Mouse (Mus musculus) embryonic facial prominence, embryonic 12.5 days (tissue): ENCODE data around the gene Rpa3. TPM values are rescaled to one million over a fixed set of nuclear protein-coding genes. Genes with fewer than 3 reads are reported as not detected.

ENCODE experiments used
- ATAC-seq: fragments of 200-750 bp; cut with Nextera tagmentation; 2 replicates; pipeline ENCODE4 v1.8.0; 2017; ENCODE audit not compliant: insufficient number of reproducible peaks, insufficient read depth, low FRiP score, low TSS enrichment
- H3K27ac ChIP-seq: fragments of 300-500 bp; sonication (generic); 2 replicates; pipeline ENCODE4 v1.5.1; 2016; ENCODE audit warnings: mild to moderate bottlenecking
- H3K27me3 ChIP-seq: fragments of 300-500 bp; sonication (generic); 2 replicates; pipeline ENCODE4 v1.6.1; 2016; ENCODE audit warnings: mild to moderate bottlenecking, moderate library complexity
- H3K36me3 ChIP-seq: fragments of 300-500 bp; sonication (generic); 2 replicates; pipeline ENCODE4 v1.6.1; 2016; ENCODE audit warnings: mild to moderate bottlenecking
- H3K4me1 ChIP-seq: fragments of 300-500 bp; sonication (generic); 2 replicates; pipeline ENCODE4 v1.6.1; 2016
- H3K4me2 ChIP-seq: fragments of 300-500 bp; sonication (generic); replicated peaks from 2 replicates; pipeline ENCODE4 v1.6.1; 2016; ENCODE audit warnings: mild to moderate bottlenecking, moderate library complexity
- H3K4me3 ChIP-seq: fragments of 300-500 bp; sonication (generic); 2 replicates; pipeline ENCODE4 v1.5.1; 2016; ENCODE audit warnings: mild to moderate bottlenecking
- H3K9ac ChIP-seq: fragments of 300-500 bp; sonication (generic); 2 replicates; pipeline ENCODE4 v1.6.1; 2016; ENCODE audit warnings: mild to moderate bottlenecking, moderate library complexity
- H3K9me3 ChIP-seq: fragments of 300-500 bp; sonication (generic); 2 replicates; pipeline ENCODE4 v1.6.1; 2016; ENCODE audit warnings: mild to moderate bottlenecking, moderate library complexity
- WGBS: fragments of 180-500 bp; shearing (Covaris S2); methylation state at CpG from one replicate; pipeline ENCODE4 v1.1.7; 2016; 5-methylcytosine and 5-hydroxymethylcytosine counted together
- polyA plus RNA-seq: library from polyadenylated mRNA; unstranded; fragments of >200 nt; fragmentation: Nextera tagmentation; extraction: Ambion mirVana; gene quantifications from 2 replicates; pipeline ENCODE4 v1.2.1, GENCODE M21; 2016

Rpa3 gene
- polyA plus RNA-seq, 1 experiment from 2014 or later, result 179 TPM

DNA sequence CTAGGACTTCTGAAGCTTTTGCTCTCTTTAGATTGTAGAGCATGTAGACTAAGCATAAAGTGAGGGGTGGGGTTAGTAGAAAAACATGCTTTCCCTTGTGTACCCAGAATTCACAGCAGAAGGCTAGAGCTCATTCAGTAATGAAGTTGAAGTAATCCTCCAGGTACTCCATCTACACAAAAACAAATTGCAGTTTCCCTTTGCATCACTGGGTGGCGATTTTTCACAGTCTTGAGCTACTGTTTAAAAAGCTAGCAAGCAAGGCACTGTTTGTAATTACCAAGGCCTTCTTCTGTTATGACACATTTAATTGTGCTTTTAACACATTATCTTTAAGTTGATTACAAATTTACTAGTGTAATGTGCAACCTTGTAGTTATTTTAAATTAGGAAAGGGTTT is 16.1 kb upstream of the Rpa3 start:
- Histone ChIP-seq H3K27ac (no peak overlapping the region), H3K36me3 (no peaks in the 10 kb centered on the region), H3K9ac (no peak overlapping the region), H3K4me2 (no peak overlapping the region), H3K4me1 (no peaks in the 10 kb centered on the region), H3K9me3 (no peaks in the 10 kb centered on the region), H3K27me3 (no peaks in the 10 kb centered on the region), H3K4me3 (no peak overlapping the region)
- 10% methylated on average over 1 of the region's 1 CpGs for WGBS
- no peak for ATAC-seq

DNA sequence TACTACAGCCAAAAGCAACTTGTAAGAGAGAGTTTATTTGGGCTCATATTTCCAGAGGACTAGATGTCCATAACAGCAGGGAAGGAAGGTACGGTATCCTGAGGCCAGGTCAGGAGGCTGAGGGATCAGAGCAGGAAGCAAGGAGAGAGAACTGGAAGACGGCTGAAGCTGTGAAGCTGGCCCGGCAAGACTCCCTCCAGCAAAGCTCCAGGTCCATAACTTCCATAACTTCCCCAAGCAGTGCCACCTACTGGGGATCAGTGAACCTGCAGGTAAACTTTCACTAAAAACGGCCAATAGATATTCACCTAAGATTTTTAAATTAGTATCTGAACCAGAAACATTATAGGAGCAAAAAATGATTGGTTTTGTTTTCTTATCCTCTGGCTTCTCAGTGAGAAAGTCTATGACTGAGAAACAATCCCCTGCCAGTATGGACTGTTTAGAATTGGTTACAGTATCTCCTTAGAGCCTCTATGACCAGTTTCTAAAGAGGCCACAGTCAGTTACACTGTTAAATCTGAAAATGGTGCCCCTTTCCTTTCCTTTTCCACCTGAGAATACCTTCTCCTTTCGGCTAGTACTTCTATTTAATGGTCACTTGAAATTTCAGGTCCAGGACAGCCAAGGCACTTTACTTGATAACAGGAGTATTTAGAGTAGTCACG is 15.5 kb upstream of the Rpa3 start:
- WGBS, result 34% methylated on average over 6 of the region's 6 CpGs
- no peak overlapping the region for H3K9ac ChIP-seq
- no peak overlapping the region for H3K27ac ChIP-seq
- no peak overlapping the region for H3K4me3 ChIP-seq
- H3K27me3 ChIP-seq, result no peaks in the 10 kb centered on the region
- H3K4me1 ChIP-seq, result no peaks in the 10 kb centered on the region
- H3K4me2 ChIP-seq, result no peak overlapping the region
- H3K9me3 ChIP-seq, result no peaks in the 10 kb centered on the region
- H3K36me3 ChIP-seq, result no peaks in the 10 kb centered on the region
- ATAC-seq, result no peak

DNA sequence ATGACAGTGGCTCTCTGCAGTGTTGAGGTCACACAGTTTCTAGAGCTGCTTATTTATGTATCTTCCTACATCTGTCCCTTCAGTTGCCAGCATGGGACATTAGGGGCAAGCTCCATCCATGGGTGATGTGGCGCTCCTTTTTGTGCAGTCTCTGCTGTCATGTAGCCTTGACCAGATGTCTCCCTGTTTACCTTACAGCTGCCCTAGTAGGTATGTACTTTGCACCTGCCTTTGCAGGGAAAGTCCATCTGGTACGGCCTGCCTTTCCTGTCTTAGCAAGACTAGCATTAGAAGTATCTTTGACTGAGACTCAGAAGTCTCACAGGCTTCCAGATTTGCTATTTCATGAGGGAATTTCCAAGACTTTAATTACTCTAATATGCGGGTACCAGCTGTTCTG is 12.1 kb upstream of the Rpa3 start:
- no peaks in the 10 kb centered on the region for H3K9me3 ChIP-seq
- H3K4me1 ChIP-seq, result no peaks in the 10 kb centered on the region
- WGBS, result 88% methylated on average over 3 of the region's 3 CpGs

DNA sequence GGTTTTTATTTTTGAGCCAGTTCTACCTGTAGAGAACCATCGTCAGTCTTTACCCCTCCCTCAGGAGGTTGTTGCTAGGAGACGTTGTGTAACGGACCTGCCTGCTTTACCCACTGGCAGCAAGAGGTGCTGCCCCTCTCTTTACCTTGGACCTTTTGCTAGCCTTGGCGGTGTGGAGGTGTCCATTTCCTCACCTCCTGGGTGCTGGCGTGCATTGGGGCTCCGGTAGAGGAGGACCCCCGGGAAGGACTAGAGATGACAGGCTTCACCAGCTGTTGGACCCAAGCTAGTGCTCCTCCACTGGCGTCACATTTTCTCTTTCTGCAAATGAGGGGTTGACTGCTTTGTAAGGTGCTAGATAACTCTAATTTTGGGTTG is 683 bp upstream of the Rpa3 start:
- H3K4me2 ChIP-seq, result peak overlapping the region; percentile 71
- WGBS, result 0% methylated on average over 8 of the region's 8 CpGs
- peaks cover 9% of the 10 kb centered on the region; the same call in 1 of the 2 replicates for H3K36me3 ChIP-seq
- H3K4me3 ChIP-seq, result peak overlapping the region; percentile 65
- H3K27me3 ChIP-seq, result no peaks in the 10 kb centered on the region
- peak; percentile 18; the same call in 1 of the 2 replicates for ATAC-seq
- H3K9ac ChIP-seq, result peak overlapping the region; percentile 64
- H3K4me1 ChIP-seq, result 0 out of 2 replicates have a peak, but pooled peaks cover 3% of the 10 kb centered on the region
- H3K27ac ChIP-seq, result no peak overlapping the region; the same call in 1 of the 2 replicates
- H3K9me3 ChIP-seq, result no peaks in the 10 kb centered on the region

More for the DNA sequence above, 12.1 kb upstream of the Rpa3 start:
- H3K27me3 ChIP-seq, result no peaks in the 10 kb centered on the region
- H3K4me2 ChIP-seq, result no peak overlapping the region
- no peak overlapping the region for H3K9ac ChIP-seq
- H3K27ac ChIP-seq, result no peak overlapping the region
- no peak overlapping the region for H3K4me3 ChIP-seq
- no peak for ATAC-seq
- no peaks in the 10 kb centered on the region for H3K36me3 ChIP-seq

DNA sequence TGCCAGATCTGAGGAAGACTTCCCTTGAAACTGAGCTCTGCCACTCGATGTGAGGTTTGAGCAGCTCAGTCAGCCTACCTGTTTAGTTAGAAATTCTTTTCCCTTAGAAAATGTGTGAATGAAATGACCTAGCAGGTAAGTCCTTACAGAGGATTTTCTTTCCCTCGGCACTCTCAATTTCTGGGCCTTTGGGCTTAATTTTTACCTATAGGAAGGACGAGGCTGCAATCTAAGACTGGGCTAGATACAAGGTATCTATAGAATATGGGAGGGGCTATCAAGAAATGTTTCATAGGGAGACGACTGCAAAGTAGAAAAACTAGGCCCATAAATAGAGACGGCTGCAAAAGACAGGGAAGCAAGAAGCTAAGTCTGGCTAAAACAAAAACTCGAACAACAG is 657 bp downstream of the Rpa3 start:
- Histone ChIP-seq H3K9ac (peak overlapping the region; percentile 81), H3K4me1 (0 out of 2 replicates have a peak, but pooled peaks cover 3% of the 10 kb centered on the region), H3K36me3 (peaks cover 9% of the 10 kb centered on the region), H3K4me2 (peak overlapping the region; percentile 68), H3K27me3 (no peaks in the 10 kb centered on the region), H3K9me3 (no peaks in the 10 kb centered on the region), H3K4me3 (peak overlapping the region; percentile 65), H3K27ac (0 out of 2 replicates have a peak overlapping the region, but pooled peaks have one; percentile 72)
- ATAC-seq, result no peak
- 10% methylated on average over 6 of the region's 6 CpGs for WGBS

DNA sequence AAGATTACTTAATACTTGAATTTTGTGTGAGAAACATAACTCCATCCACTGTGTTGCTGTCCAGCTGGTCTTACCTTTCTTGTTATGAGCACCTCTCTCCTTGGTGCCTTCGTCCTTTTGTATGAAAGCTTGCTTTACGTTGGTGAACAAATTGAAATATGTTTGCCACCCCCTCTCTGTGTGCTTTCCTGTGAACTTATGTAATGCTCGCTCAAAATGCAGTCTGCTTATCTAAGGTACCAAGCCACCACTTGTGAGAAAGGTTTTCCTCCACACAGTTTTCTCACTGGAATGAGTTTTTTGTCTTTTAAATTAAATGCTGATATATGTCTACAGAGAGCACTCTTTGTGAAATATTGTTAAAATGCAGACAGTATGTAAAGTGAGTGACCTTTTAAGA is 30.4 kb downstream of the Rpa3 start:
- Histone ChIP-seq H3K36me3 (peaks cover 23% of the 10 kb centered on the region), H3K9me3 (no peaks in the 10 kb centered on the region), H3K4me2 (no peak overlapping the region), H3K9ac (no peak overlapping the region), H3K27ac (no peak overlapping the region), H3K27me3 (no peaks in the 10 kb centered on the region), H3K4me1 (no peaks in the 10 kb centered on the region), H3K4me3 (no peak overlapping the region)
- ATAC-seq, result no peak
- 88% methylated on average over 3 of the region's 3 CpGs for WGBS

GRCm38 (mm10) chr6:8227035-8227434 is 31.9 kb downstream of the Rpa3 start:
- H3K27me3 ChIP-seq, result no peaks in the 10 kb centered on the region
- no peak overlapping the region for H3K4me3 ChIP-seq
- H3K36me3 ChIP-seq, result peaks cover 18% of the 10 kb centered on the region
- 83% methylated on average over 3 of the region's 3 CpGs for WGBS
- no peaks in the 10 kb centered on the region for H3K4me1 ChIP-seq
- no peak for ATAC-seq
- no peak overlapping the region for H3K9ac ChIP-seq
- no peak overlapping the region for H3K27ac ChIP-seq
- H3K9me3 ChIP-seq, result no peaks in the 10 kb centered on the region
- no peak overlapping the region for H3K4me2 ChIP-seq

GRCm38 (mm10) chr6:8210661-8211060 is 48.3 kb downstream of the Rpa3 start:
- H3K4me2 ChIP-seq, result peak overlapping the region; percentile 48; the same call in 1 of the 2 replicates
- no peak overlapping the region for H3K27ac ChIP-seq
- no peak for ATAC-seq
- no peaks in the 10 kb centered on the region for H3K9me3 ChIP-seq
- H3K36me3 ChIP-seq, result peaks cover 11% of the 10 kb centered on the region
- H3K27me3 ChIP-seq, result no peaks in the 10 kb centered on the region
- H3K4me1 ChIP-seq, result peaks cover 9% of the 10 kb centered on the region
- WGBS, result 93% methylated on average over 3 of the region's 3 CpGs
- peak overlapping the region; percentile 83; the same call in 1 of the 2 replicates for H3K4me3 ChIP-seq
- no peak overlapping the region for H3K9ac ChIP-seq

DNA sequence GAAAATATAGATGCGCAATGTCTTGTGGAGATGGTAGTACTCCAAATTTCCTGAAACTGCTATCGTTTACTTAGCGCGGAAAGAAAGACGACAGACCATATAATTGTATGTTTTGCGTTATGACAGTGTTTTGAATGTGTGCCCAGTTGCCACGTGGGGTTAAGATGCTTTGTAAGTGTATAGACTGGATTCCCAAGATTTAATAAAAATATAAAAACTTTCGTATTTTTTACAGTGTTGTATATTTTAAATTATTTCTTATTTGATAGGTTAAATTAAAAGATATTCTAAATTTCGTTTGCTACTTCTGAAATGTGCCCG is 49.1 kb downstream of the Rpa3 start:
- WGBS, result 12% methylated on average over 10 of the region's 10 CpGs
- no peaks in the 10 kb centered on the region for H3K9me3 ChIP-seq
- peak overlapping the region; percentile 48 for H3K4me2 ChIP-seq
- H3K9ac ChIP-seq, result peak overlapping the region; percentile 79
- H3K27ac ChIP-seq, result peak overlapping the region; percentile 91
- H3K4me3 ChIP-seq, result peak overlapping the region; percentile 83
- no peaks in the 10 kb centered on the region for H3K27me3 ChIP-seq
- ATAC-seq, result no peak
- peaks cover 2% of the 10 kb centered on the region; the same call in 1 of the 2 replicates for H3K36me3 ChIP-seq
- peaks cover 9% of the 10 kb centered on the region for H3K4me1 ChIP-seq

GRCm38 (mm10) chr6:8209047-8209865 is 49.7 kb downstream of the Rpa3 start, which contains the start of gene Mios:
Gene Mios, plus strand, starts transcription at chr6:8209222.
- under 1% methylated on average over 89 of the region's 90 CpGs for WGBS
- H3K4me1 ChIP-seq, result peaks cover 9% of the 10 kb centered on the region

More at GRCm38 (mm10) chr6:8209047-8209865, 49.7 kb downstream of the Rpa3 start, which contains the start of gene Mios:
- Histone ChIP-seq H3K27me3 (no peaks in the 10 kb centered on the region), H3K36me3 (no peaks in the 10 kb centered on the region), H3K9ac (peak within 1 kb of the TSS; percentile 79), H3K9me3 (no peaks in the 10 kb centered on the region), H3K27ac (peak within 1 kb of the TSS; percentile 91), H3K4me3 (peak within 1 kb of the TSS; percentile 83), H3K4me2 (peak within 1 kb of the TSS; percentile 48)
- ATAC-seq, result peak; percentile 97
